Mouse (Mus musculus) kidney, postnatal 36 days (tissue): ENCODE measurements around the gene Pi4k2b.
"Not testable (repeated sequence)": the region's sequence is repeated elsewhere in the genome, so short reads cannot be mapped to it uniquely, and the experiment has no call there.

Experiments used
- DNase-seq, 2 experiments: peaks; one replicate each; pipeline ENCODE4 v3.0.0; 2021 to 2022; ENCODE audit warnings: mixed read lengths in 2 of 2

Pi4k2b gene

DNA sequence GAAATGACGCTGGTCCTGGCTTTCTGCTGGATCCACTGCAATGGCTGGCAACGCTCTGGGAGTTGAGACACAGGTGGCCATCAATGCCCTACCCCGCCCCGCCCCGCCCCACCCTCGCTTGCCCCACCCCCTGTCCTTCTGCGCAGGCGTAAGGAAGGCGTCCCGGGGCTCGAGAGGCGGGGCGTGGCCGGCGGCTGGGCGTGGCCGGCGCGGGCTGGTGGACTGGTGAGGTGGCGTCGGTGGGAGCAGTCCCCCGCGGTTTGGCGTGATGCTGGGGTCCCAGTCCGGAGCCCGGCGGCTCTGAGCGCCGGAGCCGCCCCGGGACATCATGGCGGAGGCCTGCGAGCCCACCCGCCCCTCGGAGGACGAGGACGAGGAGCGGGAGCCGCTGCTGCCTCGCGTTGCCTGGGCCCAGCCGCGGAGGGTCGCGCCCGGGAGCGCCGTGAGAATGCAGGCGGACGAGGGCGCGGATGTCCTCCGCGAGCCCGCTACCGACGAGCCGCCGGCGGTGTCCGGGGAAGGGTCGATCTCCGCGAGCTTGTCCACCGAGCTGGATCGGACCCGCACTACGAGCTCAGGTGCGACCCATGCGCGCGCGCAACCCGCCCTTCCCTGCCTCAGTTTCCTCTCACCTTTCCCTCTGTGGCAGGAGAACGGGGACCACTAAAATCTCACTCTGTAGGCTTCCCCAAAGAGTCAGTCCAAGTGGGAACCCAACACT, at the start of gene Pi4k2b:
Gene Pi4k2b, plus strand, starts transcription at position 184 of the 721 bp plus-strand sequence.
- peak; percentile 82 to 93 for DNase-seq

DNA sequence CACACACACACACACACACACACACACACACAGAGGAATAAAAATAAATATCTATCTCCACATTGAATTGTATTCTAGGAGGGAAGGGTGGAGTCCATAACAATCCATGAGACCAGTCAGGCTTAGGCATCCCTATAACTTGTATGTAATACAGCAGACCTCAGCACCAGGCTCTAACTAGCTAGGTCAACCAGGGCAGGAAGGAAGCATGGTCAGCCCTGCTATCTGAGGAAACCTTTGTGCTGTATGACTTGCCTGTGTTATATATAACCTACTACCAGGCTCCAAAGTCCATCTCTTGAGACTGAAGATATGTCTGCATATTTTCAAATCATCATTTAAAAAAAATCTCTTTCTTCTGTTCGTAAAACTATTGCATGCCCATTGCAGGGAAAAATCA, 44.1 kb upstream of the Pi4k2b start:
- no peak for DNase-seq

DNA sequence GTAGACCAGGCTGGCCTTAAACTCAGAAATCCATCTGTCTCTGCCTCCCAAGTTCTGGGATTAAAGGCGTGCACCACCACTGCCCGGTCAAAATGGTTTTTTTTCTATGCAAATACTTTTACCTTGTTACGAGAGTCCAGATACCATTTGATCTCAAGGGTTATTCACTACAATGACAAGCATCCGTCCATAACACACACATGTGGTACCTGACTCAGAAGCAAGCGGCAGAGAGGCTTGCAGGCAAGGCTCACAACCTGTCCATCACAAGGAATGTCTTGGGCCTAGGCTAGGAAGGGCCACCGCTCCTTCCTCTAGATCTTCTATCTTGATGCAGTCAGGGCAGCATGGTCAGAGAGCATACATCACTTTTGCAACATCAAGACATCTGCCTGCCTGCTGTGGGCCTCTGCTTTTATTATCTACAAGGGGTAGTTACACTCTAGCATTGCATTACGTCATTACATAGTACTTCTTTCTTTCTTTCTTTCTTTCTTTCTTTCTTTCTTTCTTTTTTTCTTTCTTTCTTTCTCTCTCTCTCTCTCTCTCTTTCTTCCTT, 43.4 kb upstream of the Pi4k2b start:
- not testable (repeated sequence) for DNase-seq

DNA sequence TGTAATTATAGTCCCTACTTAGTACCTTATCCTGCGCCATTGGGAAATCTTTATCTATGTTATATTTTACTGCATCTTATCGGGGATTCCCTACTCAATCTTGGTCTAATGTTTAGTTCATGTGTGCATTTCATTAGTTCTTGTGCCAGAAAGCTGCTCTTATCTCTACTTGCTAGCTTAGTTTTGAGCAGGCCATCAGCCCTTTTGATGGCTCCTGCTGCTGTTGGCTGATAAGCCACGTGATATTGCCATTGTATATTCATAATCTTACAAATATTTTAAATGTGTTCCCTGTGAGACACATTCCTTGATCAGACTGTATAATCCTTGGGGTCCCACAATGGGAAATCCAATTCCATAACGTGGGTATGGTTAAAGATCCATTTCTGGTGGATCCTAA, 36.8 kb upstream of the Pi4k2b start:
- no peak for DNase-seq

DNA sequence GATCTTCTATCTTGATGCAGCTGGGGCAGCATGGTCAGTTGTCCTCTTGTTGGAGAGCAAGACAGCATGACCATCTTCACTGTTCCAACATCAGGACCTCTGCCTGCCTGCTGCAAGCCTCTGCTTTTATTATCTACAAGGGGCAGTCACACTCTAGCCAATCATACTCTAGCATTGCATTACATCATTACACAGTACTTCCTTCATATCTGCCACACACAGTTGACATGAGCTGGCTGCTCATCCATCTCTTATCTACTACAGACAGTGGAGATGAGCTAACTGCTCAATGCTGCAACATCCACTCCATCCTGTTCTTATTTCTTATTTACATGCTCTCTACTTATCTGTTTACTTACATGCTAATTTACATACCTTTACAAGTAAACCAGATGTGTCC, 28.7 kb upstream of the Pi4k2b start:
- DNase-seq: no peak

DNA sequence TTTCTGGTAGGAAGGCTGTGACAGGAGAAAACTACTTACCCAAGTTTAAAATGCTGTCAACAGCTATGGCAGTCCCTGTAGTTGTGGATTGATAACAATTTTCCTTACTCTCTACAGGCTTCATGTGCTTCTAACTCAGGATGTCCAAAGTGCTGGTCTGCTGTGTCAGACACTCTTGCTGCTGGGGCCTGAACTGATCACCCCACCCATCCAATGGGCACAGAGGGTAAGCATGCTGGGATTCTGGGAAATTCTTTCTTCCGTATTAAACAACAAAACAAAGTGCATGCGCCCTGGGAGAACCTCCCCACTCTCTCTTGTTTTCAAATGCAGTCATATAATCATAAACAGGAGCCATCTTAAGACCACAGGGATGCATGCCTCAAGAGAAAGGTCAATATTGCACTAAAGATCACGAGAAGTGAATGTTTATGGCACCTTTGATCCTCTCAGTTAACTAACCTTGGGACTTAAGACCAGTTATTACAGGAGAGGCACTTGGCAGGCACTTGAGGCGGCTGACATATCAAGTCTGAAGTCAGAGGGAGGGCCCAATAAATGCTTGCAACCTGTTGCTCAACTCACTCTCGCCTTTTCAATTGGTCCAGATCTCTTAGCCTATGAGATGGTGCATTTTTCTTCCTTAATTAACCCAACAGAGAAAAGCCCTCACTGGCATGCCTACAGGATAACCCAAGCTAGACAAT, 24.5 kb upstream of the Pi4k2b start:
- DNase-seq: peak; percentile 5 to 7

DNA sequence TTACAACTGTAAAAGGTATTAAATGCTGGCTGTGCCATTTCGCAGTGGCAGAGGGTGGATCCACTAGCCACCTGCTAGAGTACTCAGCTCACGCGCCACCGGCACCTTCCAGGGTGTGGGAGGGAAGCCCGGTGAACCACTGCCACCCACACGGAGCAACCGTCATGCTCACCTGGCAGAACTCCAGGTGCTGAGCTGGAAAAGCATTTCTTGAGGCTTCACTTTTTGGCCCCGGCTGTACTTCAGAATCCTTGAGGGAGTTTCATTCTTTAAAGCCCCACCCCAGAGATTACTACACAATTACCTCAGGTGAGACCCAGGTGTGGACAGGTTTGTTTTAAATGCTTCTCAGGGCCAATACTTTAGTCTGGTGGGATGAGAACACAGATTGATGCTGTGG, 20.4 kb upstream of the Pi4k2b start:
- DNase-seq: peak; percentile 61 to 79

DNA sequence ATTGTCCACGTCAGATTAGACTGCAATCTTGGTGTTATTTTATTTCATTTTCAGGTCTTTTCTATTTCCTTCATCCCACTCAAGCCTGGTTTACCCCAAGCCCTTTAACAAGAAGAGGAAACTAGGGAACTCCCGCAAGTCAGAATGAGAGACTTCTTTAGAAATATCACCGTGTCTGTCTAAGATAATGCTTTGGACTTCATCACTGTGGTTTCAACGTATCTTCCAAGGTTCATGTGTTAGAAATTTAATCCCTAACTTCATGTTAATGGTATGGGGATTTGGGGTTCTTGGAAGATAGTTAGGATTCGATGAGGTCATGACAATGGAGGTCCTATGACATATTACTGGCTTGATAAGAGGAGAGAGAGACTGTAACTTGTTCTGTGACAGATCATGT, 13.6 kb upstream of the Pi4k2b start:
- no peak for DNase-seq

DNA sequence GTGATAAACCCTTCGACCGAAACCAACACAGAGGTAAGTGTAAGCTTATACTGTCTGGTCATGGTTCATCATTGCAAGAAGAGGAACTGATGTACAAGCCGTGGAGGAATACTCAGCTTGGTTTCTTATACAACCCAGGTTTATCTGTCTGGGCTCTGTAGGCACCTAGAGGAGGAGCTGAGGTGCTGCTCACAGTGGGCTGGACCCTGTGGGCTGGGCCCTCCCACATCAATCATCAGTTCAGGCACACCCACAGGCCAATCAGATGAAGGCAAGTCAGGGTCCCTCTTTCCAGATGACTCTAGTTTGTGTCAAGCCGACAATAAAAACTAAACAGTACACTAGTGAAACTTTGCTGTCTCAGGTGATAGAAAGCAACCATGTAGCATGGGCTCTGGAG, 8.6 kb upstream of the Pi4k2b start:
- no peak for DNase-seq

DNA sequence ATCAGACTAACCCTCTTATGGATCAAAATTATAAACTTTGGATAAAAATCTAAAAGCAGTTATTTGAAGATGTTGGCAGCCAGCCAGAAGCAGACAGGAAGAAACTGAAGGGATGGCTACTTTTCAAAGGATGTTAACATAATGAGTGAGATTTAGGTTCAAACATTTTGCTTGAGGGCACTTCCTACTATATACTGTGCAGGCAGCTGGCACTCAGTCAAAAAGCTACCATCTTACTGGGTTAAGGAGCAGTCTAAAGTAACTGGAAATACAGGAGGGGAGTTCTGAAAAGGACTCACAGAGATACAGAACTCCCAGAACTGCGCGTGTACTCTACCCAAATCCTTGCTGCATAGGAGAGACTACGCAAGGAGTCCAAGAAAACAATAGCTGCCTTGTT, 5.3 kb upstream of the Pi4k2b start:
- DNase-seq: no peak

DNA sequence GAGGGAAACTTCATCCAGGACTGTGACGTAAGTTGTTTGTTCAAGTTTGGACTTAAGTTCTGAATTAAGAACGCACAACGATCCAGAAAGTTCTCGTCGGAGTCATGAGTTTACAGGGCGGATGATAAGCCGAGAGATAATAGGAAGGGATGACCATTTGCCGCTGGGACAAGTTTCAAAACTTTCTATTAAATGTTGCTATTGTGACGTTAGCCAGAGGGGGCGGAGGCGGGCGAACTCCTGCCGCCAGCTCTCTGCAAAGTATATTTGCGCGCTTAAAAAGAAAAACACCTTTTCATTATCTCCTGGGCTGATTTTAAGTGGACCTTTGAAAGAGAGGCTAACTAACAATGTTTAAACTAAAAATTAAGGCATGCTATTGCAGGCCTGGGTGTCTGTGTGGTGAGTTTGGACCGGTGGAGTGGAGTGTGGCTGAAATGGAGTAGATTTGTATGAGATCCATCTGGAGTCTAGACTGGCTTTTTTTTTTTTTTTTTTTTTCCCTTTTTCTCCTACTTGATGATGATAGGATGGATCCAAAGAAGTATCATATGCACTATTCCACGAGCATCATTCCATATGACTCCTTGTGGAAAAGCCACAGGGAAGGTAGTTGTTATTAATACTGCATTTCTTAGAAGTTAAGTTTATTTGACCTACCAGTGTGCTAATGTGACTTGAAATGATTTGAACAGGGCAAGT, 889 bp downstream of the Pi4k2b start:
- peak; percentile 54 to 79 for DNase-seq

DNA sequence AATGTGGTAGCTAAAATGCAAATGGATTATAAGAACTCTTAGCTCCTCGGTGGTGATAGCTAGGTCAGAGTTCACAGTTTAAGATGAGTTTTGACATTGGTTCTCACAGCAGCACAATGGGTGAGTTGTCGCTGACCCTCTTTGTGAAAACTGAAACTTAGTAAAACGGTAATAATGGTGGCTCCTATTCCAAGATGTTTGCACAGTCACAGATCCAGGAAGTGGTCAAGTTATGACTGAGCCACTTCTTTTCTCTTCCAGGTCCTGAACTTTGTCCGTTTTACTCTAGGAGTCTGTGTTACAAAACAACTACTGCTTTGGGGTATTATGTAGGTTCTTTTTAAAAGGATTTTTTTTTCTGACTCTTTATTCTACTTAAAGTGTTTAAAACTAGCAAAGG, 1.9 kb downstream of the Pi4k2b start:
- DNase-seq: peak in 1 of 2 experiments; percentile 7

DNA sequence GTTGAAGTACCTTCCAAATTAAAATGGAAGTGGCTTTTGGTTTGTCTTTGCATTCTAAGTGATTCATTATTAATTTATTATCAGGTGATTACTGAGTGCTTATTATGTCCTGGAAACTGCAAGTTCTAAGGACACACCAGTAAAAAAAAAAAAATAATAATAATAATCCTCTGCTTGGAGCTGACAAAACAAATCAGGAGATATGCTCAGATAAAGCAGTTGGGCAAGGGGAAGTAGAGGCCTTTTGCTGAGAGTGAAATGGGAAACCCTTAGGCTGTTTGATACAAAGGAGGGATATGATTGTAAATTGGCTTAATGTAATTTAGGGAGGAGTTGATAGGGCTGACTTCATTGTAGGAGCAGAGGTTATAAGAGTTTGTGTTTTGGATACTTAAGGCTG, 5.5 kb downstream of the Pi4k2b start:
- no peak for DNase-seq

DNA sequence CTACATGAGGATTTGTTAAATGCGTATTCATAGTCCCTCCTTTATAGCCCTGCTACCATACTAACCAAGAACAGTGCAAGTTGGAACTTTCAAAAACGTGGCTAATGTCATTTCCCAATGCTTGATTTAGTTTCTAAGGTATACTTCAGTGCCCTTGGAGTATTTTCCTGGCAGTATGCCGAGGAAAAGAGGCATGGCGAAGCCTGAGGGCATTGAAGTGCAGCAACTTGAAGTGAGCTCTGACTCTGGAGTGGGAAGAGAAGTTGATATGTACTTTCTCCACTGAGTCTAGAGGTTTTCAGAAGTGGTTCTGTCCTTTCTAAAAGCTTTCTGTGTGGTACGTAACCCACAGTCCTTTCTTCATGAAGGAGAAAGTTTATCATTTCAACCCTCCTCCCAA, 7.4 kb downstream of the Pi4k2b start:
- peak; percentile 60 to 78 for DNase-seq

DNA sequence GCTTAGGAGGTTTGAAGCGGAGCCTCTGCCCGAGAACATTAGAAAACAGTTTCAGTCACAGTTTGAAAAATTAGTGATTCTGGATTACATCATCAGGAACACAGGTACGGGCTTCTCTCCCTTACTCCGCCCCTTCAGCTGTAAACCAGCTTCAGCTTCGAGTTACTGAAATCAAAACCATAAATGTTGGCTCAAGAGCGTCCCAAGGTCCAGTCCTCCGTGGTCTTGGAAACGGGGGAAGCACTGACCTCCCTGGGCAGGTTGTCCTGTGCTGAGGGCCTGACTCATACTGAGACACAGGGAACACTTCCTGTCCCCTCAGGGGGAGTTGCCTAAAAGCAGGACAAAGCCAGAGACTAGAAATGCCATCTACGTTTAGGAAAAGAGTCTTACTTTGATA, 11.8 kb downstream of the Pi4k2b start:
- no peak for DNase-seq

DNA sequence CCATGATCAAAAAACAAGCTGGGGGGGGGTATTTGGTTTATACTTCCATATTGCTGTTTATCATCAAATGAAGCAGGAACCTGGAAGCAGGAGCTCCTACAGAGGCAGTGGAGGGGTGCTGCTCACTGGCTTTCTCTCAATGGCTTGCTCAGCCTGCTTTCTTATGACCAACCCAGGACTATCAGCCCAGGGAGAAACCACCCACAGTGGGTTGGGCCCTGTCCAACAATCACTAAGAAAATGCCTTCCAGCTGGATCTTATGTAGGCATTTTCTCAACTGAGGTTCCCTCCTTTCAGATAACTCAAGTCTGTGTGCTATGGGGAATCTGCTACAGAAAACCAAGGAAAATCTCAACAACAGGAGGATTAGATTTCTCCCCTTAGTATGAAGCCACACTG, 12.8 kb downstream of the Pi4k2b start:
- DNase-seq: no peak

DNA sequence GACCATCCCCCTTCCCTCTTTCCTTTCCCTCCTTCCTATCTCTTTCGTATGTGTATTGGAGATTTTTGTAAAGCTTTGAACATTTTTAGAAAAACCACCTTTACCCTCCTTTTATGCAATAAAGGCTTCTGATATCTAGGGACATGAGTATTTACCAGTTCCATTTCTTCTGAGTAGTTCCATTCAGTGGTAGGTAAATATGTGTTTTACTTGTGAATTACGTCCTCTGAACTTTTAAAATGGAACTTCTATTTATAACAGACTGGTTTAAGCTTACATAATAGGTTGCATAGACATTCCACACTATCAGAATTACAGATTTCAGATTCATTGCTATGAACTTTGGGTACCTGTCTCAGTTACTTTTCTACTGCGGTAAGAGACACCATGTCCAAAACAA, 14.0 kb downstream of the Pi4k2b start:
- DNase-seq: no peak

DNA sequence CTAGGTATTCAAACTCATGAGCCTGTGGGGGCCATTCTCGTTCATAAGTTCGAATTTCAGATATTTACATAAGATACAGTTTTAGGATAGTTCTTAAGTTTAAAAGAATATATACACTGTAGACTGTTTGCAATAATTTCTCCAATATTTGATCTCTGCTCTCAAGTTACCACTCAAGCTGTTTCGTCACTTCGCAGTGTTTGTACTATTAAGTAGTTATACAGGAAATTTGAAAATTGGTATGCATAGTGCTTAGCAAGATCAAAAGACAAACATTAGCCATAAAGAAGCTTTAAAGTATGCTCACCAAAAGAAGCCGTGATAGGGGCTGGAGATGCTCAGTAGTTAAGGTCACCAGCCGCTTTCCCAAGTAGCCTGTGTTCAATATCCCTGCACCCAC, 14.6 kb downstream of the Pi4k2b start:
- DNase-seq: no peak

DNA sequence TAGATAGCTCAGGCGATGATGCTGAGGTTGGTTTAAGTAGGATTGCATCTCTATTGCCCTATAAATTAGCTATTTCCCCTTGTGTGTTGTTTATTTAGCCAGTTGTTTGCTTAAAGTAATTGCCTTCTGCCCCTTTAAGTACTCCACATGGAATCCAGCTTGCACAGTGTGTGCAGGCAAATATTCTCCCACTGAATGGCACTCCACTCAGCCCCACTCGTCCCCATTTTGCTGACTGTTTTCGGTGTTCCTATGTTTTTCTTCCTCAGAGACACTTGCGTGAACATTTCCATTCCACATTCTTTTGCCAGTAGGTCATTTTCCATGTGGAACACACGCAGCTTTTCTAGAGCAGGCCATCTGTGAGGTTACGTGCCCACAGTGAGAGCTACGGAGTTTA, 21.2 kb downstream of the Pi4k2b start:
- DNase-seq: no peak

DNA sequence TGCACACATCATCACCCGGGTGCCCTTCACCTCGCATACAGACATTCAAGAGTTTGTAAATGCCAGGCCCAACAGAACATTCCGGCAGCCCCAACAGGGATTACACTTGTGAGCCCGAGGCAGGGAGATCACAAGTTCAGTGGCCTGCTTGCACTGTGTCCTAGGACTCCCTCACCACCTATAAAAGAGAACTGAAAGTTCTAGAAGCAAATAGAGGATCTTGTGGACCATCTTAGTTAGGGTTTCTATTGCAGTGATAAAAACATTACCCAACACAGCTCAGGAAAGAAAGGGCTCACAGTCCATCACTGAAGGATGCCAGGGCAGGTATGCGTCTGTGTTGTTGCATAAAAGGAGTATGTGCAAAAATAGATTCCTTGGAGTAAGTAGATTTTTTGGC, 32.9 kb downstream of the Pi4k2b start:
- DNase-seq: no peak

DNA sequence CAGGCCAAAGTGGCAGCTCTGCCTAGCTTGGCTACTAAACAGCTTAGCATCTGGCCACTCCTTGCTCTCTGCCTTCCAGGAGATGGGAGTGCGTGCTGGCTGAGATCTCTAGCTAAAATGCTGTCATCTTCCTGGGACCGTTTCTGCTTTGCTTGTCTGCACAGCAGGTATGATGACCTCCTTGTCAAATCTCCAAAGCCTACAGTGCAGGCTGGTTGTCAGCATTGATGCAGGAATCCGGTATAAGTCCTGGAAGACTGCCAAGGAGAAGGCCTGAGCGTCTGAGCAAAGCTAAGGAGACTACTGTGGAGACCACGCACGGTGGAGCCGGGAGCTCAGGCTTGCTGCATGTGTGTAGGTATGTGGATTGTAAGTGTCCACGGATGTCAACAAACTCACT, 33.9 kb downstream of the Pi4k2b start, which contains the start of gene Zcchc4:
Gene Zcchc4, plus strand, starts transcription at position 173 of the 400 bp plus-strand sequence.
- DNase-seq: peak in 1 of 2 experiments; percentile 5

DNA sequence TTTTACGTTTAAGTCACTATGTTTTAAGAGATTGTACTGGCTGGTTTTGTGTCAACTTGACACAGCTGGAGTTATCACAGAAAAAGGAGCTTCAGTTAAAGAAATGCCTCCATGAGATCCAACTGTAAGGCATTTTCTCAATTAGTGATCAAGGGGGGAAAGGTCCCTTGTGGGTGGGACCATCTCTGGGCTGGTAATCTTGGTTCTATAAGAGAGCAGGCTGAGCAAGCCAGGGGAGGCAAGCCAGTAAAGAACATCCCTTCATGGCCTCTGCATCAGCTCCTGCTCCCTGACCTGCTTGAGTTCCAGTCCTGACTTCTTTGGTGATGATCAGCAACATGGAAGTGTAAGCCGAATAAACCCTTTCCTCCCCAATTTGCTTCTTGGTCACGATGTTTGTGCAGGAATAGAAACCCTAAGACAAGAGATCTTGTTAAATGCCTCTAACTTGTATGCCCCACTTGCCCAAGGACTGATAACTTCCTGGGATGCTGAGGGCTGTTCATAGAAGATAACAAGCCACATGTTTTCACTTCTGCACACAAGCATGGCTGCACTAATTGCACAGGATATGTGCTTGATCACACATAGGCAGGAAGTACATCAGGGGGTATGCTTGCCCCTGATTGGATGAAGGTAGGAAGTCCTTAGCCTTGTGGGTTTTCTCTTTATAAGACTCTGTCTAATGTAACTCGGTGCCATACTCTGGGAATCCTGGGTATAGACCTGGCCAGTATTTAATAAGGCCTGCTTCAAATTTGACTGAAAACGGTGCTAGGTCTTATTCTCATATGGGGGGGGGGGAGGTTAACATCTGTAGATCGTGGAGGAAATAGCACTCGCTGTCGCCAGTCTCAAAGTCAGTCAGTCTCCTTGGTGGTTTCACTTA, 35.3 kb downstream of the Pi4k2b start:
- not testable (repeated sequence) for DNase-seq
